Mouse (Mus musculus) urinary bladder, postnatal 10 days (tissue): ENCODE data around the gene Psen1.

Experiments used
- DNase-seq: peaks from one replicate; pipeline ENCODE4 v3.0.0; 2022; ENCODE audit warnings: low spot score

Psen1 gene

GRCm38 (mm10) chr12:83780181-83780580 is 92.2 kb downstream of the Psen1 start:
- DNase-seq, result no peak

GRCm38 (mm10) chr12:83781204-83781603 is 93.3 kb downstream of the Psen1 start:
- DNase-seq, result no peak

- no peak for DNase-seq
Measured at GRCm38 (mm10) chr12:83781640-83782278, 93.8 kb downstream of the Psen1 start.

GRCm38 (mm10) chr12:83782669-83783068 is 94.7 kb downstream of the Psen1 start:
- no peak for DNase-seq
